Mouse (Mus musculus): ENCODE measurements around the gene Fgf4.
"Not testable (repeated sequence)": the region's sequence is repeated elsewhere in the genome, so short reads cannot be mapped to it uniquely, and the experiment has no call there.

The Fgf4 gene

GRCm38 (mm10) chr7:144867161-144867560, 20.0 kb downstream of the Fgf4 start:
- no peak for DNase-seq (ENCODE audit: low spot score)

- DNase-seq (ENCODE audit: low spot score), result no peak
These were observed 20.4 kb downstream of the Fgf4 start for GRCm38 (mm10) chr7:144867602-144868001.

GRCm38 (mm10) chr7:144872420-144872819, 25.3 kb downstream of the Fgf4 start:
- DNase-seq (ENCODE audit: low spot score), result no peak

GRCm38 (mm10) chr7:144873160-144873559, 26.0 kb downstream of the Fgf4 start:
- DNase-seq (ENCODE audit: low spot score), result no peak

- no peak for DNase-seq (ENCODE audit: low spot score)
These were observed 27.1 kb downstream of the Fgf4 start for GRCm38 (mm10) chr7:144874226-144874625.

- no peak for DNase-seq (ENCODE audit: low spot score)
These were observed 31.2 kb downstream of the Fgf4 start for GRCm38 (mm10) chr7:144878401-144878800.

GRCm38 (mm10) chr7:144883106-144883505, 35.9 kb downstream of the Fgf4 start:
- DNase-seq (ENCODE audit: low spot score), result no peak

GRCm38 (mm10) chr7:144887672-144888071, 40.5 kb downstream of the Fgf4 start:
- DNase-seq (ENCODE audit: low spot score), result no peak

- no peak for DNase-seq (ENCODE audit: low spot score)
These were observed 41.6 kb downstream of the Fgf4 start for GRCm38 (mm10) chr7:144888564-144889299.

- not testable (repeated sequence) for DNase-seq (ENCODE audit: low spot score)
These were observed 43.5 kb downstream of the Fgf4 start for GRCm38 (mm10) chr7:144890661-144891060.

GRCm38 (mm10) chr7:144891863-144892262, 44.7 kb downstream of the Fgf4 start:
- DNase-seq (ENCODE audit: low spot score), result no peak

GRCm38 (mm10) chr7:144892322-144892721, 45.2 kb downstream of the Fgf4 start:
- DNase-seq (ENCODE audit: low spot score), result no peak

GRCm38 (mm10) chr7:144894191-144894590, 47.0 kb downstream of the Fgf4 start:
- no peak for DNase-seq (ENCODE audit: low spot score)

- no peak for DNase-seq (ENCODE audit: low spot score)
These were observed 47.5 kb downstream of the Fgf4 start for GRCm38 (mm10) chr7:144894706-144895105.

GRCm38 (mm10) chr7:144895305-144896111, 48.3 kb downstream of the Fgf4 start:
- peak; percentile 27 for DNase-seq (ENCODE audit: low spot score)

GRCm38 (mm10) chr7:144896294-144897218, 49.4 kb downstream of the Fgf4 start, which contains the start of gene Fgf15:
Gene Fgf15 (plus strand): TSS chr7:144896531.
- no peak for DNase-seq (ENCODE audit: low spot score)

GRCm38 (mm10) chr7:144898506-144898905, 51.3 kb downstream of the Fgf4 start:
- DNase-seq (ENCODE audit: low spot score), result no peak

GRCm38 (mm10) chr7:144905514-144905913, 58.3 kb downstream of the Fgf4 start:
- DNase-seq (ENCODE audit: low spot score), result not testable (repeated sequence)

- peak; percentile 42 for DNase-seq (ENCODE audit: low spot score)
These were observed 59.7 kb downstream of the Fgf4 start for GRCm38 (mm10) chr7:144906708-144907397.

GRCm38 (mm10) chr7:144907793-144908192, 60.6 kb downstream of the Fgf4 start:
- no peak for DNase-seq (ENCODE audit: low spot score)

GRCm38 (mm10) chr7:144908705-144909104, 61.5 kb downstream of the Fgf4 start:
- DNase-seq (ENCODE audit: low spot score), result no peak

All from spleen, adult 12 weeks (tissue).